Mouse (Mus musculus) urinary bladder, postnatal 4 days (tissue): Measurements from ENCODE around the gene Cyp19a1.

Source experiments
- DNase-seq, 2 experiments: peaks; one replicate each; pipeline ENCODE4 v3.0.0; 2021 to 2022; ENCODE audit warnings: low spot score in 2 of 2

The Cyp19a1 gene

GRCm38 (mm10) chr9:54268010-54268409 lies at the start of gene Cyp19a1:
Gene Cyp19a1 (minus strand): TSS chr9:54268110.
- DNase-seq = no peak

GRCm38 (mm10) chr9:54316363-54316762 lies 48.5 kb upstream of the Cyp19a1 start:
- no peak for DNase-seq

GRCm38 (mm10) chr9:54308751-54309358 lies 40.9 kb upstream of the Cyp19a1 start:
- DNase-seq = no peak

GRCm38 (mm10) chr9:54308209-54308608 lies 40.3 kb upstream of the Cyp19a1 start:
- DNase-seq = no peak

GRCm38 (mm10) chr9:54301255-54301654 lies 33.3 kb upstream of the Cyp19a1 start:
- no peak for DNase-seq

GRCm38 (mm10) chr9:54299792-54300191 lies 31.9 kb upstream of the Cyp19a1 start:
- DNase-seq = no peak

GRCm38 (mm10) chr9:54299389-54299788 lies 31.5 kb upstream of the Cyp19a1 start:
- no peak for DNase-seq

- no peak for DNase-seq
Measured at GRCm38 (mm10) chr9:54287804-54288203, 19.9 kb upstream of the Cyp19a1 start.

- DNase-seq = no peak
Measured at GRCm38 (mm10) chr9:54286331-54286987, 18.5 kb upstream of the Cyp19a1 start, which contains the start of gene Gldn. Gene Gldn (plus strand): TSS chr9:54286486.

- DNase-seq = no peak
Measured at GRCm38 (mm10) chr9:54279046-54279589, 11.2 kb upstream of the Cyp19a1 start.

- no peak for DNase-seq
Measured at GRCm38 (mm10) chr9:54275283-54275682, 7.4 kb upstream of the Cyp19a1 start.

- no peak for DNase-seq
Measured at GRCm38 (mm10) chr9:54270889-54271288, 3.0 kb upstream of the Cyp19a1 start.

GRCm38 (mm10) chr9:54269987-54270386 lies 2.1 kb upstream of the Cyp19a1 start:
- no peak for DNase-seq

- DNase-seq = no peak
Measured at GRCm38 (mm10) chr9:54264754-54265153, 3.2 kb downstream of the Cyp19a1 start.

- no peak for DNase-seq
Measured at GRCm38 (mm10) chr9:54244869-54245665, 22.8 kb downstream of the Cyp19a1 start.

- no peak for DNase-seq
Measured at GRCm38 (mm10) chr9:54227580-54227979, 40.3 kb downstream of the Cyp19a1 start.

GRCm38 (mm10) chr9:54216511-54216910 lies 51.4 kb downstream of the Cyp19a1 start:
- DNase-seq = no peak

- DNase-seq = no peak
Measured at GRCm38 (mm10) chr9:54214881-54215280, 53.0 kb downstream of the Cyp19a1 start.

- no peak for DNase-seq
Measured at GRCm38 (mm10) chr9:54194790-54195189, 73.1 kb downstream of the Cyp19a1 start.

- no peak for DNase-seq
Measured at GRCm38 (mm10) chr9:54191435-54191834, 76.5 kb downstream of the Cyp19a1 start.

- DNase-seq = no peak
Measured at GRCm38 (mm10) chr9:54182484-54182883, 85.4 kb downstream of the Cyp19a1 start.

GRCm38 (mm10) chr9:54181330-54181729 lies 86.6 kb downstream of the Cyp19a1 start:
- DNase-seq = peak in 1 of 2 experiments; percentile 65
